Mouse (Mus musculus): Measurements from ENCODE around the gene Rsph9. TPM values are rescaled to one million over a fixed set of nuclear protein-coding genes. Genes with fewer than 3 reads are reported as not detected.

Gene Rsph9
- polyA plus RNA-seq (2015; fragmentation: Nextera tagmentation; extraction: Ambion mirVana): 68.4 and 71.7 TPM in 2 replicates

GRCm38 (mm10) chr17:46143578-46144423 lies at the start of gene Rsph9:
Gene Rsph9, minus strand, starts transcription at chr17:46144216.

GRCm38 (mm10) chr17:46160686-46161085 lies 16.7 kb upstream of the Rsph9 start, which contains the start of gene Gtpbp2:
Gene Gtpbp2, plus strand, starts transcription at chr17:46161032.

DNA sequence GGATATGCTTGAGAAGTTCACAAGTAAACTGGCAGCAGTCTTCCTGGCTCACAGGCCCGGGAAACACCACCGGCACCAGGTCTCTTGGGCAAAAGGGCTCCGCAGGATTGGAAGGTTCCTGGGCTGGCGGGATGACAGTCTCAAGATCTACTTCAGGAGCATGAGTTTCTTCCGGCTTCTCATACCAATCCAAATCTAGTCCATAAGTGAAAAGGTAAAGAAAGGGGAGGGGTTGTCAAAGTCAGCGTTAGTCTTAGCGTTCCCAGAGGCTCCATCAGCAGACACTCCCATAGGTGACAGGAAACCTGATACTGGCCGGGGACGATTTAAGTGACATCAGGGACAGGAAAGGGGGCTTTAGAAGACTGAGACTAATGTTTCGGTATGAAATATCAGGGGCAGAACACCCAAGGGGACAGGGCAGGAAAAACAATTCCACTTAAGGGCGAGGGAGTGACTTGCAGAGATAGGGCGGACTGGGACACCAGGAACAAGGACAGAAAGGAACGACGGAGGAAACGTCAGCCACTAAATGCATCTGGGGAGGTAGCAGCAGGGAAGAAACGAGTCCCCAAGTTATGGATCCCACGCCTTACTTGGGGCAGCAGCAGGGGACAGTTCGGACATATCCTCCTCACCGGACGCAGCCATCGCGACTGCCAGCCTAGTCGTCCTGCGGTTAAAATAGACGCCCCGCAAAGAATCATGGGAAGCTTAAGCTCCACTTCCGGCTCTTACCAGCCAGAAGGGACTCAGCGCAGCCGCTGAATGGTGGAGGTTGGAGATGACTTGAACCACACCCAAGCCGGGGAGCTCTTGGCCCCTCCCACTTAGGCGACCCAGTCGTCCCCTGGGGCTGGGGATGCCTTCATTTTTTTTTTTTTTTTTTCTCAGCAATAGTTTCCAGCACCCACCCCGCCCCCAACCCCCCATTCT lies 9.1 kb upstream of the Rsph9 start, which contains the start of gene Mad2l1bp:
Gene Mad2l1bp, minus strand, starts transcription at position 707 of the 936 bp plus-strand sequence.

GRCm38 (mm10) chr17:46110402-46111289 lies 33.4 kb downstream of the Rsph9 start, which contains the start of gene Mrps18a:
Gene Mrps18a, plus strand, starts transcription at chr17:46110986.

Other genes with a start within 250 kb of the Rsph9 start
- gene Vegfa, start 111.8 kb downstream of the Rsph9 start, polyA plus RNA-seq (2015; fragmentation: Nextera tagmentation; extraction: Ambion mirVana): 4.1 TPM in 2 replicates
- gene Mrps18a, start 33.2 kb downstream of the Rsph9 start, polyA plus RNA-seq (2015; fragmentation: Nextera tagmentation; extraction: Ambion mirVana): 154 and 170 TPM in 2 replicates
- 19.2 and 19.4 TPM in 2 replicates for gene Mad2l1bp, start 9.3 kb upstream of the Rsph9 start, polyA plus RNA-seq (2015; fragmentation: Nextera tagmentation; extraction: Ambion mirVana)
- gene Gtpbp2, start 16.8 kb upstream of the Rsph9 start, polyA plus RNA-seq (2015; fragmentation: Nextera tagmentation; extraction: Ambion mirVana): 24.7 and 30.6 TPM in 2 replicates
- gene Polh, start 58.4 kb upstream of the Rsph9 start, polyA plus RNA-seq (2015; fragmentation: Nextera tagmentation; extraction: Ambion mirVana): 5.2 and 5.6 TPM in 2 replicates
- gene Xpo5, start 58.6 kb upstream of the Rsph9 start, polyA plus RNA-seq (2015; fragmentation: Nextera tagmentation; extraction: Ambion mirVana): 20.0 and 21.7 TPM in 2 replicates
- 62.8 and 66.8 TPM in 2 replicates for gene Polr1c, start 103.8 kb upstream of the Rsph9 start, polyA plus RNA-seq (2015; fragmentation: Nextera tagmentation; extraction: Ambion mirVana)
- gene Yipf3, start 103.9 kb upstream of the Rsph9 start, polyA plus RNA-seq (2015; fragmentation: Nextera tagmentation; extraction: Ambion mirVana): 84.4 and 99.9 TPM in 2 replicates
- gene Lrrc73, start 109.3 kb upstream of the Rsph9 start, polyA plus RNA-seq (2015; fragmentation: Nextera tagmentation; extraction: Ambion mirVana): 24.2 and 26.1 TPM in 2 replicates
- gene Tjap1, start 138.8 kb upstream of the Rsph9 start, polyA plus RNA-seq (2015; fragmentation: Nextera tagmentation; extraction: Ambion mirVana): 17.5 and 21.4 TPM in 2 replicates
- 27.2 and 32.3 TPM in 2 replicates for gene Dlk2, start 153.2 kb upstream of the Rsph9 start, polyA plus RNA-seq (2015; fragmentation: Nextera tagmentation; extraction: Ambion mirVana)
- gene Abcc10, start 184.1 kb upstream of the Rsph9 start, polyA plus RNA-seq (2015; fragmentation: Nextera tagmentation; extraction: Ambion mirVana): 6.6 and 8.2 TPM in 2 replicates
- gene Zfp318, start 239.5 kb upstream of the Rsph9 start, polyA plus RNA-seq (2015; fragmentation: Nextera tagmentation; extraction: Ambion mirVana): 24.5 and 28.1 TPM in 2 replicates